Mouse (Mus musculus) olfactory bulb, adult 2 months (tissue): ENCODE measurements at regions not wholly inside any gene's neighbourhood (a gene's known extent, or its start where the extent isn't known, plus 50 kb on each side); places are given as distances from the start of the nearest gene placed in this dataset.

Experiments used
- CTCF ChIP-seq: fragments of 200-500 bp; IDR thresholded peaks from 2 replicates; pipeline ENCODE4 v1.5.1; 2012; ENCODE audit warnings: low read depth, mild to moderate bottlenecking, low read length, moderate library complexity; ENCODE audit not compliant: insufficient read depth
- POLR2A ChIP-seq: fragments of 200-500 bp; IDR thresholded peaks from 2 replicates; pipeline ENCODE4 v1.6.1; 2012; ENCODE audit warnings: mild to moderate bottlenecking, low read depth, low read length, moderate library complexity; ENCODE audit not compliant: insufficient read depth

DNA sequence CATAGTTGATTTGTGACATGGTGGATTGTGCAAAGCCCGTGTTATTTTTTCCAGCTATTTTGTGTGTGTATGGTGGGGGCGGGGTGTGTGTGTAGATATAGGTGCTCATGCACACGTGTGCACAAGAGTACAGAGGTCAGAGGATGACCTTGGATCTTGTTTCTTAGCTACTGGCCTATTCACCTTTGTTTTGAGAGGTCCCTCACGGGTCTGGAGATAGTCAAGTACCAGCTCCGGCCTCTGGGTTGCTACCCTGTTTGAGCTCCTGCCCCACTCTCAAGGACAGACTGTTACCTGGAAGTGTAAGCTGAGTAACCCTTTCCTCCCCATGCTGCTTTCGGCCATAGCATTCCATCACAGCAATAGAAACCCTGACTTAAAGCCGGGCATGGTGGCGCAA lies 138.0 kb downstream of the Fam43a start:
- TF ChIP-seq POLR2A (no peak), CTCF (no peak)
